Mouse (Mus musculus) embryonic facial prominence, embryonic 14.5 days (tissue): Measurements from ENCODE around the gene Tfpi. TPM values are rescaled to one million over a fixed set of nuclear protein-coding genes. Genes with fewer than 3 reads are reported as not detected.

Source experiments
- ATAC-seq: fragments of 200-750 bp; cut with Nextera tagmentation; 2 replicates; pipeline ENCODE4 v1.8.0; 2017; ENCODE audit warnings: low read depth, moderate number of reproducible peaks, moderate TSS enrichment
- DNase-seq: peaks from one replicate; pipeline ENCODE4 v3.0.0-alpha.2; 2015; ENCODE audit warnings: low spot score
- H3K27ac ChIP-seq: fragments of 300-500 bp; sonication (generic); replicated peaks from 2 replicates; pipeline ENCODE4 v1.5.1; 2014; ENCODE audit warnings: low read depth, mild to moderate bottlenecking, low read length, moderate library complexity
- H3K27me3 ChIP-seq: fragments of 300-500 bp; sonication (generic); replicated peaks from 2 replicates; pipeline ENCODE4 v1.6.1; 2014; ENCODE audit warnings: low read length; ENCODE audit not compliant: control insufficient read depth, insufficient read depth
- H3K36me3 ChIP-seq: fragments of 300-500 bp; sonication (generic); 2 replicates; pipeline ENCODE4 v1.6.1; 2014; ENCODE audit warnings: low read length, mixed read lengths; ENCODE audit not compliant: control insufficient read depth, insufficient read depth
- H3K4me1 ChIP-seq: fragments of 300-500 bp; sonication (generic); 2 replicates; pipeline ENCODE4 v1.6.1; 2014; ENCODE audit warnings: antibody characterized with exemption, low read length; ENCODE audit not compliant: control insufficient read depth, insufficient read depth
- H3K4me2 ChIP-seq: fragments of 300-500 bp; sonication (generic); 2 replicates; pipeline ENCODE4 v1.6.1; 2014; ENCODE audit warnings: low read depth, mild to moderate bottlenecking, low read length, moderate library complexity, mixed read lengths
- H3K4me3 ChIP-seq: fragments of 300-500 bp; sonication (generic); 2 replicates; pipeline ENCODE4 v1.5.1; 2014; ENCODE audit warnings: low read depth, mild to moderate bottlenecking, low read length
- H3K9ac ChIP-seq: fragments of 300-500 bp; sonication (generic); 2 replicates; pipeline ENCODE4 v1.6.1; 2014; ENCODE audit warnings: low read depth, mild to moderate bottlenecking, low read length, moderate library complexity, mixed read lengths
- H3K9me3 ChIP-seq: fragments of 300-500 bp; sonication (generic); 2 replicates; pipeline ENCODE4 v1.6.1; 2016; ENCODE audit warnings: low read length; ENCODE audit not compliant: control insufficient read depth
- WGBS: fragments of 180-500 bp; shearing (Covaris S2); extraction: QIAGEN DNeasy Blood & Tissue Kit; methylation state at CpG from one replicate; pipeline ENCODE4 v1.1.7; 2014; 5-methylcytosine and 5-hydroxymethylcytosine counted together
- polyA plus RNA-seq: library from polyadenylated mRNA; unstranded; fragments of >200 nt; fragmentation: Nextera tagmentation; extraction: Ambion mirVana; gene quantifications from 2 replicates; pipeline ENCODE4 v1.2.1, GENCODE M21; 2014

Tfpi gene
- polyA plus RNA-seq, 1 experiment from 2014 or later = 44.5 TPM

- Histone ChIP-seq H3K4me1 (no peaks in the 10 kb centered on the region), H3K27ac (no peak overlapping the region), H3K9me3 (no peaks in the 10 kb centered on the region), H3K4me3 (no peak overlapping the region), H3K27me3 (no peaks in the 10 kb centered on the region), H3K36me3 (no peaks in the 10 kb centered on the region), H3K9ac (no peak overlapping the region), H3K4me2 (no peak overlapping the region)
- no peak for DNase-seq
- WGBS = 66% methylated on average over 9 of the region's 9 CpGs
- ATAC-seq = no peak
Measured at GRCm38 (mm10) chr2:84487705-84488291, 11.2 kb upstream of the Tfpi start.

- H3K4me2 ChIP-seq = peak overlapping the region; percentile 34
- no peak overlapping the region for H3K9ac ChIP-seq
- H3K4me1 ChIP-seq = no peaks in the 10 kb centered on the region
- DNase-seq (peak; percentile 80), ATAC-seq (no peak)
- no peak overlapping the region for H3K27ac ChIP-seq
- 29% methylated on average over 7 of the region's 7 CpGs for WGBS
- H3K36me3 ChIP-seq = no peaks in the 10 kb centered on the region
- H3K27me3 ChIP-seq = no peaks in the 10 kb centered on the region
- H3K9me3 ChIP-seq = no peaks in the 10 kb centered on the region
- peak overlapping the region; percentile 14 for H3K4me3 ChIP-seq
Measured at GRCm38 (mm10) chr2:84481863-84482262, 5.3 kb upstream of the Tfpi start.

- ATAC-seq (no peak), DNase-seq (peak; percentile 56)
- Histone ChIP-seq H3K27me3 (no peaks in the 10 kb centered on the region), H3K4me1 (peaks cover 4% of the 10 kb centered on the region; the same call in 1 of the 2 replicates), H3K9me3 (no peaks in the 10 kb centered on the region), H3K4me2 (peak overlapping the region; percentile 35; the same call in 1 of the 2 replicates), H3K4me3 (no peak overlapping the region), H3K27ac (no peak overlapping the region), H3K9ac (no peak overlapping the region), H3K36me3 (no peaks in the 10 kb centered on the region)
- 23% methylated on average over 3 of the region's 3 CpGs for WGBS
Measured at GRCm38 (mm10) chr2:84479036-84479435, 2.5 kb upstream of the Tfpi start.

- H3K4me1 ChIP-seq = peaks cover 4% of the 10 kb centered on the region; the same call in 1 of the 2 replicates
- no peak overlapping the region for H3K4me3 ChIP-seq
- no peaks in the 10 kb centered on the region for H3K9me3 ChIP-seq
- 79% methylated on average over 6 of the region's 6 CpGs for WGBS
- no peak overlapping the region for H3K4me2 ChIP-seq
- H3K9ac ChIP-seq = no peak overlapping the region
- DNase-seq = no peak
- H3K36me3 ChIP-seq = no peaks in the 10 kb centered on the region
- H3K27ac ChIP-seq = no peak overlapping the region
- no peaks in the 10 kb centered on the region for H3K27me3 ChIP-seq
- ATAC-seq = no peak
Measured at GRCm38 (mm10) chr2:84477759-84478158, 1.2 kb upstream of the Tfpi start.

GRCm38 (mm10) chr2:84476131-84476530, 444 bp downstream of the Tfpi start:
- H3K36me3 ChIP-seq = no peaks in the 10 kb centered on the region
- no peaks in the 10 kb centered on the region for H3K9me3 ChIP-seq
- H3K27ac ChIP-seq = peak overlapping the region; percentile 61
- no peak for ATAC-seq
- DNase-seq = no peak
- 37% methylated on average over 2 of the region's 3 CpGs for WGBS
- H3K4me2 ChIP-seq = peak overlapping the region; percentile 46
- no peaks in the 10 kb centered on the region for H3K27me3 ChIP-seq
- peak overlapping the region; percentile 34; the same call in 1 of the 2 replicates for H3K9ac ChIP-seq
- peaks cover 4% of the 10 kb centered on the region; the same call in 1 of the 2 replicates for H3K4me1 ChIP-seq
- H3K4me3 ChIP-seq = peak overlapping the region; percentile 33

- H3K4me2 ChIP-seq = peak overlapping the region; percentile 46
- H3K36me3 ChIP-seq = no peaks in the 10 kb centered on the region
- ATAC-seq (no peak), DNase-seq (no peak)
- peaks cover 4% of the 10 kb centered on the region; the same call in 1 of the 2 replicates for H3K4me1 ChIP-seq
- H3K27me3 ChIP-seq = no peaks in the 10 kb centered on the region
- H3K9me3 ChIP-seq = no peaks in the 10 kb centered on the region
- H3K27ac ChIP-seq = peak overlapping the region; percentile 61; the same call in 1 of the 2 replicates
- H3K9ac ChIP-seq = peak overlapping the region; percentile 34; the same call in 1 of the 2 replicates
- H3K4me3 ChIP-seq = peak overlapping the region; percentile 33
- WGBS = 36% methylated on average over 1 of the region's 1 CpGs
Measured at GRCm38 (mm10) chr2:84475601-84476000, 974 bp downstream of the Tfpi start.

GRCm38 (mm10) chr2:84474651-84475050, 1.9 kb downstream of the Tfpi start:
- ATAC-seq (no peak), DNase-seq (peak; percentile 7)
- WGBS = 14% methylated on average over 6 of the region's 6 CpGs
- H3K4me2 ChIP-seq = no peak overlapping the region
- H3K9ac ChIP-seq = no peak overlapping the region
- H3K9me3 ChIP-seq = no peaks in the 10 kb centered on the region
- H3K36me3 ChIP-seq = no peaks in the 10 kb centered on the region
- no peaks in the 10 kb centered on the region for H3K27me3 ChIP-seq
- H3K4me3 ChIP-seq = no peak overlapping the region
- peaks cover 4% of the 10 kb centered on the region; the same call in 1 of the 2 replicates for H3K4me1 ChIP-seq
- H3K27ac ChIP-seq = no peak overlapping the region

GRCm38 (mm10) chr2:84473941-84474530, 2.5 kb downstream of the Tfpi start:
- Histone ChIP-seq H3K36me3 (no peaks in the 10 kb centered on the region), H3K4me1 (peaks cover 4% of the 10 kb centered on the region; the same call in 1 of the 2 replicates), H3K9me3 (no peaks in the 10 kb centered on the region), H3K27me3 (no peaks in the 10 kb centered on the region), H3K4me3 (no peak overlapping the region), H3K9ac (no peak overlapping the region), H3K4me2 (no peak overlapping the region), H3K27ac (no peak overlapping the region)
- no peak for DNase-seq
- WGBS = 72% methylated on average over 14 of the region's 14 CpGs
- ATAC-seq = no peak

GRCm38 (mm10) chr2:84467391-84467790, 9.2 kb downstream of the Tfpi start:
- no peaks in the 10 kb centered on the region for H3K27me3 ChIP-seq
- WGBS = 80% methylated on average over 4 of the region's 4 CpGs
- H3K4me2 ChIP-seq = no peak overlapping the region
- no peak for ATAC-seq
- no peaks in the 10 kb centered on the region for H3K9me3 ChIP-seq
- H3K4me1 ChIP-seq = no peaks in the 10 kb centered on the region; the same call in 1 of the 2 replicates
- no peaks in the 10 kb centered on the region for H3K36me3 ChIP-seq
- no peak overlapping the region for H3K27ac ChIP-seq
- DNase-seq = no peak
- no peak overlapping the region for H3K9ac ChIP-seq
- no peak overlapping the region for H3K4me3 ChIP-seq
